Mouse (Mus musculus) spleen, adult 2 months (tissue): ENCODE data around the gene Crocc. TPM values are rescaled to one million over a fixed set of nuclear protein-coding genes. Genes with fewer than 3 reads are reported as not detected.

Experiments used
- DNase-seq, 2 experiments: peaks; one replicate each; pipeline versions ENCODE4 v3.0.0 to v3.0.0-alpha.2; 2012 to 2021; ENCODE audit warnings: low spot score in 2 of 2, low read depth in 1 of 2
- H3K27ac ChIP-seq: fragments of 200-500 bp; 2 replicates; pipeline ENCODE4 v1.5.1; 2012; ENCODE audit warnings: low read length, inconsistent platforms; ENCODE audit not compliant: insufficient read depth
- H3K27me3 ChIP-seq: fragments of 200-500 bp; 2 replicates; pipeline ENCODE4 v1.6.1; 2012; ENCODE audit warnings: mild to moderate bottlenecking, moderate library complexity, low read length, inconsistent platforms; ENCODE audit not compliant: control insufficient read depth, insufficient read depth
- H3K36me3 ChIP-seq: fragments of 200-500 bp; 2 replicates; pipeline ENCODE4 v1.6.1; 2012; ENCODE audit warnings: mild to moderate bottlenecking, low read length, inconsistent platforms; ENCODE audit not compliant: control insufficient read depth, insufficient read depth
- H3K4me1 ChIP-seq: fragments of 200-500 bp; 2 replicates; pipeline ENCODE4 v1.6.1; 2011; ENCODE audit warnings: inconsistent platforms; ENCODE audit not compliant: control insufficient read depth, insufficient read depth, insufficient read length
- H3K4me3 ChIP-seq: fragments of 200-500 bp; 2 replicates; pipeline ENCODE4 v1.5.1; 2011; ENCODE audit warnings: mild to moderate bottlenecking, inconsistent platforms; ENCODE audit not compliant: insufficient read depth, insufficient read length; ENCODE audit errors: extremely low read depth
- CTCF ChIP-seq: fragments of 200-500 bp; IDR thresholded peaks from 2 replicates; pipeline ENCODE4 v1.5.1; 2011; ENCODE audit warnings: mild to moderate bottlenecking, inconsistent platforms; ENCODE audit not compliant: insufficient read depth, insufficient read length, insufficient replicate concordance; ENCODE audit errors: extremely low read depth
- POLR2A ChIP-seq: fragments of 200-500 bp; IDR thresholded peaks from 2 replicates; pipeline ENCODE4 v1.6.1; 2011; ENCODE audit warnings: low read depth, low read length, inconsistent platforms
- WGBS: fragments of 180-500 bp; shearing (Covaris S2); methylation state at CpG from one replicate; pipeline ENCODE4 v1.1.7; 2018; 5-methylcytosine and 5-hydroxymethylcytosine counted together
- polyA plus RNA-seq: library from polyadenylated mRNA; depleted of rRNA; stranded (reverse); fragments of >200 nt; gene quantifications from 2 replicates; pipeline ENCODE4 v1.2.3, GENCODE M21; 2012

The Crocc gene
- polyA plus RNA-seq, 1 experiment, result 9.8 TPM

DNA sequence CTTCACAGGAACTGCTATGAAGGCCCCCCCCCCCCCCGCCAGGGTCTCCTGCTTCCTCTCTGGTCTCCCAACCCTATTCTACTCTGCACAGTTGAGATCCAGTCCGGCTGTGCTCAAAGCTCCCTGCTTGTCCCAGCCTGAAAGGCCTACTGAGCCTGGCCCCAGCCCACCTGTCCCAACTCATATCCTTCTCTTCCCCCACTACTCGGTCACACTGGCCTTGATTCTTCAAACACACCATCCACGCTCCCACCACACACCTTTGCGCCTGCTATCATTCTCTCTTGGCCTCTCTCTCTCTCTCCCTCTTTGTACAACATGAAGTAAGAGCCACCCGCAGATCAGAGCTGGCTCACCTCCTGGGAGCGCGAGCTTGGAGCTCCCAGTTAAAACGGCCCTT lies 1.5 kb downstream of the Crocc start:
- DNase-seq, result no peak
- no peaks in the 10 kb centered on the region for H3K36me3 ChIP-seq
- H3K4me1 ChIP-seq, result no peaks in the 10 kb centered on the region
- H3K4me3 ChIP-seq, result no peak overlapping the region
- no peaks in the 10 kb centered on the region for H3K27me3 ChIP-seq
- H3K27ac ChIP-seq, result no peak overlapping the region
- 90% methylated on average over 9 of the region's 9 CpGs for WGBS
- TF ChIP-seq POLR2A (no peak), CTCF (no peak)

DNA sequence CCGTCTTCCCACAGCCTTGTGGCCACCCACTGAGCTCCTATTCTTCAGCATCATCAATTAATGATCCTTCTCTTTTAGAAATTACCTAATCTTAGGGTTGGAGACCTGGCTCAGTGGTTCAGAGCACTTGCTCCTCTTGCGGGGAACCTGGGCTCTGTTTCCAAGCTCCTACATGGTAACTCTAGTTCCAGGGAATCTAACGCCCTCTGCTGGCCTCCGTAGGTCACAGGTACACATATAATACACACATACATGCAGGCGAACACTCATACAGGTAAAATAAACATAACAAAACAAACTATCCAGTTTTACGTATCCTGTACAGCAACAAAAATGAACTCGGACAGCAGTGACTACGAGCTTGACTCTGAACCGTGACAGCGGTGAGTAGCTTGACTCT lies 3.4 kb downstream of the Crocc start:
- no peak for DNase-seq
- H3K4me1 ChIP-seq, result no peaks in the 10 kb centered on the region
- H3K4me3 ChIP-seq, result no peak overlapping the region
- 96% methylated on average over 10 of the region's 10 CpGs for WGBS
- no peaks in the 10 kb centered on the region for H3K36me3 ChIP-seq
- TF ChIP-seq CTCF, result no peak
- TF ChIP-seq POLR2A, result no peak
- no peak overlapping the region for H3K27ac ChIP-seq
- no peaks in the 10 kb centered on the region for H3K27me3 ChIP-seq

DNA sequence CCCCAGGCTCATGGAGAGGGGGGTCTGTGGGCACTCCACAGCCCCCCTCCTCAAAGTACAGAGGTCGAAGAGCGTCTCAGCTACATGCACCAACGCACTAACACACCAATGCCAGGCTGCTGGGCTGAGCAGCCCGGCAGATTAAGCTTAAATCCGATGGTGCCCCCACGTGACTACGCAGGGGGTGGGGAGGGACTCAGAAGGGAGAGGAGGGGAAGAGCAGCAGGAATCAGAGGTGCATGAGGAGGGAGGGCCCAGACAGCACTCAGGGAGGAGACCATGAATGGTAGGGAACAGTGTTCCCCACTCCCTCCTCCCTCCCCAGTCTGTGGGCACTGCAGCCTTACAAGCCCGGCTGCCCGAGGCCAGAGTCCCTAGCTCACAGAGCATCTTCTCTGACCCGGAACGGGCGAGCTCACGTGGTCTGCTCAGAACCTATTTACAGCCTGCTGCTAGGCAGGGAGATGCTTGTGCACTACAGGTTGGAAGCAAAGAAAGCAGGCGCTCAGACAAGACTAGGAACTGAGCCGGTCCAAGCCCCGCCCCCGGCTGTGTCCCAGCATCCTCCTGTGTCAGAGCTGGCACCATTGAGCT lies 6.7 kb downstream of the Crocc start:
- Histone ChIP-seq H3K36me3 (no peaks in the 10 kb centered on the region), H3K27me3 (no peaks in the 10 kb centered on the region)
- WGBS, result 83% methylated on average over 17 of the region's 17 CpGs

DNA sequence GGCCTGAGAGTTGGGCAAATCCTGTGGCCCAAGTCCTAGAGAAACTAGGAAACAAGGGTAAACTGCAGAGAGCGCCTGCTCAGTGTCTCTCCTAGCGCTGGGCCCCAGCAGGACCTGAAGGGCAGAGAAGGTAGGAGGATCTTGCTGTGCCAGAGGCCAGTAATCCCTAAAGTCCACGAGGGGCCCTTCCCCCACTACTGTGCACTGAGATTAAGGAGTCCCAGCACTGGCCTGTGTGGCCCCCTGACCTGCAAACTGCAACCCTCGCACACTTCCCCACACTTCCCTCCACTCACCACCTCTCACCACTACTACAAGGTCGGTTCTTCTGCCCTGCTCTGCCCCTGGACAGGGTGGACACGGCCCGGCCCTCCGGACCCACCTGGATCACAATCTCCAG lies 7.2 kb downstream of the Crocc start:
- H3K27me3 ChIP-seq, result no peaks in the 10 kb centered on the region
- no peak overlapping the region for H3K27ac ChIP-seq
- H3K4me1 ChIP-seq, result no peaks in the 10 kb centered on the region
- no peak overlapping the region for H3K4me3 ChIP-seq
- WGBS, result 83% methylated on average over 8 of the region's 8 CpGs
- no peak for DNase-seq
- no peaks in the 10 kb centered on the region for H3K36me3 ChIP-seq
- TF ChIP-seq CTCF (no peak), POLR2A (no peak)

More for the DNA sequence above, 6.7 kb downstream of the Crocc start:
- no peaks in the 10 kb centered on the region for H3K4me1 ChIP-seq
- no peak overlapping the region for H3K4me3 ChIP-seq
- no peak overlapping the region for H3K27ac ChIP-seq
- DNase-seq, result no peak
- TF ChIP-seq POLR2A (no peak), CTCF (no peak)

DNA sequence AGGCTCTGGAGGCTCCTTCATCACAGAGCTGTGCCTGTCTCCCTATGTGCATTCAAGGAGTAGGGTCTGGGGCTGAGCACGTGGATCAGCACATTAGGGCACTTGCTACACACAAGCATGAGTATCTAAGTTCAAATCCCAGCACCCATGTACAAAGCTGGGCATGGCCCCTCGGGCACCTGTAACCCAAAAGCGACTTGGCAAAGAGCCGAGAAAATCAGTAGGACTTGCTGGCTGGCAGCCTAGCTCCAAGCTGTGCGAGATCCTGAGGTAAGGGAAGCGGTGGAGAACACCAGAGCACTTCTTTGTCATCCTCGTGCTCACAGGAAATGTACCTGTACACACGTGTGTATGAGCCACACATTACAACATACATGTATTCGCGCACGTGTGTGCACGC lies 7.9 kb downstream of the Crocc start:
- no peaks in the 10 kb centered on the region for H3K4me1 ChIP-seq
- H3K4me3 ChIP-seq, result no peak overlapping the region
- no peaks in the 10 kb centered on the region for H3K27me3 ChIP-seq
- TF ChIP-seq POLR2A (no peak), CTCF (no peak)
- no peak for DNase-seq
- H3K27ac ChIP-seq, result no peak overlapping the region
- H3K36me3 ChIP-seq, result no peaks in the 10 kb centered on the region
- 92% methylated on average over 12 of the region's 12 CpGs for WGBS

DNA sequence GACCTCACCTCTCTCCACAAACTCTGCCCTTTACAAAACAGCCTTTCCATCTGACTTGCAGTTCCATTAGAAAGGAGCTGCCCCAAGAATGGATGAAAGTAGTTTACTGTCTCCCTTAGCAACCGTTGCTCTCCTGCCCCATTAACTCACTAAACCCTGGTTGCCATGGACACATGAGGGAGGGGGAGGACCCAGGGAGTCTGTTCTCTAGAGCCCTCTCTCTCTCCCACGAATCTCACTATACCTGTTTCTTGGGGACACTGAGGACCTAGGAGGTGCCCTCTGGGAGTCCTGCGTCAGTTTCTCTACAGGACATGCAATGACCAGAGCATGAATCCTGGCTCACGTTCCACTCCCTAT lies 10.9 kb downstream of the Crocc start:
- TF ChIP-seq CTCF (no peak), POLR2A (no peak)
- Histone ChIP-seq H3K4me3 (no peak overlapping the region), H3K27me3 (no peaks in the 10 kb centered on the region), H3K27ac (no peak overlapping the region), H3K4me1 (no peaks in the 10 kb centered on the region), H3K36me3 (no peaks in the 10 kb centered on the region)
- WGBS, result 80% methylated on average over 4 of the region's 4 CpGs
- no peak for DNase-seq

DNA sequence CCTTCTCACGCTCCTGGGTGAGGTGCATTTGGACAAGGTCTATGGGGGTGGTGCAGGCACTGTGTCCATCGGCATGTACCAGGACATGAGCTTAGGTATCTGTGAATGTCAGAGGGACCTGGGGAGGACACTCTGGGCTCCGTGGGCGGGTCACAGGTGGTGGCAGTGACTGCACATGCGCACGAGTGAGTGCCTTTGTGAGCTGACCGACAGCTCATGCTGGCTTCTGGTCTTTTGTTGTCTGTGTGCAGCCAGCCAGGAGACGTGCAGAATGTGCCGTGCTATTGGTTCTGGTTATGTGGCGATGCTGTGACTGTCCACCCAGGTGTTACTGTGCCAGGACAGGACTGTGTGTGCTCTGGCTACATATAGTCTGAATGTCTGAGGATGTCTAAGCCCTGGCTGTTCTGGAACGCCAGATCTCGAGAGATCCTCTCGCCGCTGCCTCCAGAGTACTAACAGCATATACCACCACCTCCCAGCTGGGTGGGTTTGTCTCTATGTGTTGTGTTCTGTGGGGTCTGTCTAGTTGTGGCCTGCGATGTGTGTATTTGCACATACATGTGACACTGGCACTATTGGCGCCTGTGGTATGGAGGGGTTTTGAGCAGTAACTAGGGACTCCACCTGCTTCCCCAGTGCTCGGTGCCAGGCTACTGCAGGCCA lies 11.4 kb downstream of the Crocc start:
- Histone ChIP-seq H3K27me3 (no peaks in the 10 kb centered on the region), H3K4me1 (no peaks in the 10 kb centered on the region), H3K36me3 (no peaks in the 10 kb centered on the region), H3K4me3 (no peak overlapping the region), H3K27ac (no peak overlapping the region)
- TF ChIP-seq POLR2A, result no peak
- no peak for TF ChIP-seq CTCF
- DNase-seq, result no peak
- WGBS, result 91% methylated on average over 17 of the region's 17 CpGs
